In genomic region chr6:116004069-116004468, GRCm38 (mm10) we compare ENCODE assay signal across 9 mouse cellular contexts. TPM values are rescaled to one million over a fixed set of nuclear protein-coding genes. Genes with fewer than 3 reads are reported as not detected.
A peak's percentile ranks its signal among the peaks of the same experiment; 100 is the strongest.
DNase-seq lines count a peak whose midpoint lies in the region; ATAC-seq and TF ChIP-seq lines count a peak whose summit lies in the region.
"Had no signal": no experiment of that assay in that cellular context is flagged by ENCODE, and none has a peak within 500 bp of the region (broad histone marks: within the 10 kb centered on the region; RNA-seq: fewer than 3 reads in every experiment).

No protein-coding gene starts in this region.

- intact Hi-C loops in heart, adult 2 months (cut with DNase I): loop anchor here (2.0 to 10.0 kb wide), 2 partner anchors 41 to 769 kb away; no protein-coding TSS in a partner anchor
- intact Hi-C loops in heart, postnatal 36 days (cut with DNase I): no loop called here

- H3K4me2 ChIP-seq in heart, postnatal 0 days (ENCODE audit: low read depth, low read length): no peak overlapping the region
- peak overlapping the region; percentile 59 for H3K4me2 ChIP-seq in liver, embryonic 12.5 days
- H3K4me2 ChIP-seq: hindbrain, embryonic 15.5 days had no signal

- ATAC-seq in heart, postnatal 0 days (ENCODE audit: insufficient read depth, low read depth): peak; percentile 28
- ATAC-seq in liver, embryonic 12.5 days: peak; percentile 8; the same call in 1 of the 2 replicates

- no peaks in the 10 kb centered on the region for H3K36me3 ChIP-seq in heart, adult 2 months (ENCODE audit: control insufficient read depth, insufficient read depth, low read length)
- no peaks in the 10 kb centered on the region for H3K36me3 ChIP-seq in heart, postnatal 0 days (replicated peaks; ENCODE audit: control insufficient read depth, insufficient read depth, low read length)
- H3K36me3 ChIP-seq in liver, embryonic 12.5 days: no peaks in the 10 kb centered on the region
- H3K36me3 ChIP-seq: hindbrain, embryonic 15.5 days had no signal

- peak overlapping the region; percentile 18; the same call in 1 of the 2 replicates for H3K4me3 ChIP-seq in heart, adult 2 months
- H3K4me3 ChIP-seq in heart, postnatal 0 days (ENCODE audit: low read depth, low read length): no peak overlapping the region
- H3K4me3 ChIP-seq in liver, embryonic 12.5 days: peak overlapping the region; percentile 14
- H3K4me3 ChIP-seq: hindbrain, embryonic 15.5 days had no signal

- no peaks in the 10 kb centered on the region for H3K27me3 ChIP-seq in heart, adult 2 months (ENCODE audit: control insufficient read depth, insufficient read depth, low read length)
- H3K27me3 ChIP-seq in heart, postnatal 0 days (ENCODE audit: control insufficient read depth, insufficient read depth, low read length): no peaks in the 10 kb centered on the region
- no peaks in the 10 kb centered on the region for H3K27me3 ChIP-seq in liver, embryonic 12.5 days (replicated peaks)
- H3K27me3 ChIP-seq: hindbrain, embryonic 15.5 days had no signal

- H3K4me1 ChIP-seq in heart, adult 2 months (ENCODE audit: control insufficient read depth, insufficient read depth, low read length): peaks cover 31% of the 10 kb centered on the region
- H3K4me1 ChIP-seq in heart, postnatal 0 days (ENCODE audit: control insufficient read depth, insufficient read depth): peaks cover 25% of the 10 kb centered on the region
- H3K4me1 ChIP-seq in liver, embryonic 12.5 days: peaks cover 64% of the 10 kb centered on the region
- H3K4me1 ChIP-seq: hindbrain, embryonic 15.5 days had no signal

- H3K9ac ChIP-seq in heart, adult 2 months (ENCODE audit: low read depth, low read length): peak overlapping the region; percentile 26; the same call in 1 of the 2 replicates
- no peak overlapping the region for H3K9ac ChIP-seq in heart, postnatal 0 days (replicated peaks; ENCODE audit: low read depth, low read length)
- peak overlapping the region; percentile 28 for H3K9ac ChIP-seq in liver, embryonic 12.5 days
- H3K9ac ChIP-seq: hindbrain, embryonic 15.5 days had no signal

- no peaks in the 10 kb centered on the region for H3K9me3 ChIP-seq in heart, postnatal 0 days (replicated peaks; ENCODE audit: control insufficient read depth, low read length)
- H3K9me3 ChIP-seq in liver, embryonic 12.5 days (replicated peaks): no peaks in the 10 kb centered on the region
- H3K9me3 ChIP-seq: hindbrain, embryonic 15.5 days had no signal

- TF ChIP-seq CTCF in heart, adult 2 months (IDR thresholded peaks at IDR 0.05): peak; percentile 22; the same call in 1 of the 2 replicates
- TF ChIP-seq CTCF in heart, postnatal 0 days (IDR thresholded peaks at IDR 0.05; ENCODE audit: low read depth): no peak

- no peak for TF ChIP-seq POLR2A in heart, adult 2 months (IDR thresholded peaks at IDR 0.05; ENCODE audit: insufficient read depth, low read depth, low read length)

- DNase-seq in heart, adult 2 months: peak; percentile 69 to 72
- DNase-seq in heart, postnatal 36 days: no peak
- DNase-seq in adrenal gland, adult 2 months: peak; percentile 66
- DNase-seq in heart, postnatal 0 days (ENCODE audit: low spot score): peak; percentile 73
- DNase-seq in cerebellum, adult 8-10 months: no peak
- no peak for DNase-seq in urinary bladder, adult 2 months (ENCODE audit: low spot score)
- DNase-seq in adipocyte (ENCODE audit: low spot score): no peak

- TF ChIP-seq EP300 in heart, adult 2 months (IDR thresholded peaks at IDR 0.05; ENCODE audit: insufficient read depth, low read depth, low read length): no peak
- TF ChIP-seq EP300 in heart, postnatal 0 days (IDR thresholded peaks at IDR 0.05; ENCODE audit: low read depth): peak; percentile 39; the same call in 1 of the 2 replicates

- H3K79me2 ChIP-seq in heart, adult 2 months (replicated peaks; ENCODE audit: control insufficient read depth, insufficient read depth, low read length): no peaks in the 10 kb centered on the region

- 20% methylated on average over 7 of the region's 7 CpGs for WGBS in heart, adult 2 months
- 9% methylated on average over 7 of the region's 7 CpGs for whole genome bisulfite sequencing in heart, postnatal 0 days
- 18% methylated on average over 7 of the region's 7 CpGs for WGBS in liver, embryonic 12.5 days (ENCODE audit: insufficient replicate concordance)

- H3K27ac ChIP-seq in heart, adult 2 months: peak overlapping the region; percentile 96
- peak overlapping the region; percentile 82 for H3K27ac ChIP-seq in heart, postnatal 0 days (ENCODE audit: low read depth)
- peak overlapping the region; percentile 70 for H3K27ac ChIP-seq in liver, embryonic 12.5 days
- H3K27ac ChIP-seq: hindbrain, embryonic 15.5 days had no signal

RNA-seq across cellular contexts. Expression of gene Plxnd1, which starts 9.3 kb away (rescaled TPM):
- 10 to 100 TPM; 58.8 to 90.6 TPM for total RNA-seq in heart, adult 2 months (2021)
- polyA plus RNA-seq in heart, adult 2 months (2012; rRNA removed): 79.9 and 102 TPM in 2 replicates
- 10 to 100 TPM; 69.9 to 74.6 TPM for total RNA-seq in heart, postnatal 36 days (2021)
- total RNA-seq in adrenal gland, adult 2 months (2021): 100 to 1,000 TPM; 168 to 181 TPM
- 279 and 288 TPM in 2 replicates for polyA plus RNA-seq in adrenal gland, adult 2 months (2012; rRNA removed)
- total RNA-seq in heart, postnatal 0 days (2014; rRNA removed; ENCODE audit: low replicate concordance): 82.4 and 166 TPM in 2 replicates
- 28.1 and 37.7 TPM in 2 replicates for polyA plus RNA-seq in heart, postnatal 0 days (2015; fragmentation: Nextera tagmentation; extraction: Ambion mirVana)
- polyA plus RNA-seq in liver, embryonic 12.5 days (2016; fragmentation: Nextera tagmentation; extraction: Ambion mirVana): 16.2 TPM in 2 replicates
- 35.8 and 45.2 TPM in 2 replicates for polyA plus RNA-seq in urinary bladder, adult 2 months (2012; rRNA removed)

RNA-seq across cellular contexts. Expression of gene H1foo, which starts 59.3 kb away (rescaled TPM):
- not detected for total RNA-seq in heart, adult 2 months (2021)
- not detected in 2 replicates for polyA plus RNA-seq in heart, adult 2 months (2012; rRNA removed)
- not detected for total RNA-seq in heart, postnatal 36 days (2021)
- total RNA-seq in adrenal gland, adult 2 months (2021): not detected
- not detected in 2 replicates for polyA plus RNA-seq in adrenal gland, adult 2 months (2012; rRNA removed)
- total RNA-seq in heart, postnatal 0 days (2014; rRNA removed; ENCODE audit: low replicate concordance): not detected in 2 replicates
- polyA plus RNA-seq in heart, postnatal 0 days (2015; fragmentation: Nextera tagmentation; extraction: Ambion mirVana): not detected in 2 replicates
- polyA plus RNA-seq in liver, embryonic 12.5 days (2016; fragmentation: Nextera tagmentation; extraction: Ambion mirVana): not detected in 2 replicates
- polyA plus RNA-seq in urinary bladder, adult 2 months (2012; rRNA removed): not detected in 2 replicates
- polyA plus RNA-seq: hindbrain, embryonic 15.5 days had no signal

Comparison
In these comparisons a context has a peak if more than half of its experiments do, and no peak if none do; other contexts are left out.
1. DNase-seq: peak in heart, adult 2 months (2 of 2), adrenal gland, adult 2 months (single experiment) and heart, postnatal 0 days (single experiment); none in heart, postnatal 36 days (0 of 2), cerebellum, adult 8-10 months (single experiment), urinary bladder, adult 2 months (single experiment) and adipocyte (single experiment).
2. Peak in every context shown above with its lines, with median percentiles within 50 percentile points of each other: H3K27ac ChIP-seq.